Mouse (Mus musculus): Measurements from ENCODE around the gene Gm7324. TPM values are rescaled to one million over a fixed set of nuclear protein-coding genes. Genes with fewer than 3 reads are reported as not detected.

Gene Gm7324
- 0.72 and 1.2 TPM in 2 replicates for polyA plus RNA-seq (2015; fragmentation: Nextera tagmentation; extraction: Ambion mirVana)

DNA sequence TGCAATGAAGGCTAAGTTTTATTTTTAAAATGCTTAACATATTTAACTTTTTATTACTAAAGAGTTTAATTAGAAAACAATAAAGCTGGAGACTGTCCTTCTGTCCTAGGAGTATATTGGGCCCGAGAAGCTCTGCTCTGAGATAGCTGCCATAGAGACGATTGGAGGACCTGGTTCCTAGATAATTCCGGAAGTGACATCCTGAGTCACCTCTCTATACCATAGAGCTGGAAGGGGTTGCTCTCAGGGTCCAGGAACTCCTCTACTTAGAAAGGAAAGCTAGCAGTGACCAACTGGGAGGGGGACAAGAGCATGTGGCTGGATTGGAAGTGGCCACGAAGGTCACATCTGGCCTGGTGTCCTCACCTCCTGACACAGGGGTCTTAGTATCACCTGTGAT is at the start of gene Gm7324:
Gene Gm7324 (plus strand): TSS at position 208 of the 400 bp plus-strand sequence.

DNA sequence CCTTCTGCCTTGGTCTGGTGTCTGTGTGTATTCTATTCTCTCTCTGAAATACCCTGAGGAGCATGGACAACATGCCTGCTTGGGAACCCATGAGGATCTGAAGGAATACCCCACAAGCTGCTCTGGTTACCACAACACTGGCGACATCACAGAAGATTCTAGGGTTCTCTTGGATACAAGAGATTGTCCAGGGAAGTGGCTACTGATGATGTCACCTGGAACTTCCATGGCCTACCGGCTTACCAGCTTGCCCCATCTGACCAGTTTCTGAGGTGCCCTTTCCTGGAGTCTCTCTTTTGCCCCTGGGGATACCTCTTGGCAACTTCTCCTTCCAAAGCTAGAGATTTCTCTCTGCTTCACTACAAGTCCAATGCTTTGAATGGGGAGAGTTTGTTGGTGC is 20.5 kb upstream of the Gm7324 start, which contains the start of gene Gm8165:
Gene Gm8165 (minus strand): TSS at position 101 of the 400 bp plus-strand sequence.

DNA sequence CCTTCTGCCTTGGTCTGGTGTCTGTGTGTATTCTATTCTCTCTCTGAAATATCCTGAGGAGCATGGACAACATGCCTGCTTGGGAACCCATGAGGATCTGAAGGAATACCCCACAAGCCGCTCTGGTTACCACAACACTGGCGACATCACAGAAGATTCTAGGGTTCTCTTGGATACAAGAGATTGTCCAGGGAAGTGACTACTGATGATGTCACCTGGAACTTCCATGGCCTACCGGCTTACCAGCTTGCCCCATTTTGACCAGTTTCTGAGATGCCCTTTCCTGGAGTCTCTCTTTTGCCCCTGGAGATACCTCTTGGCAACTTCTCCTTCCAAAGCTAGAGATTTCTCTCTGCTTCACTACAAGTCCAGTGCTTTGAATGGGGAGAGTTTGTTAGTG is 29.8 kb downstream of the Gm7324 start, which contains the start of gene Gm16506:
Gene Gm16506 (minus strand): TSS at position 101 of the 400 bp plus-strand sequence.

DNA sequence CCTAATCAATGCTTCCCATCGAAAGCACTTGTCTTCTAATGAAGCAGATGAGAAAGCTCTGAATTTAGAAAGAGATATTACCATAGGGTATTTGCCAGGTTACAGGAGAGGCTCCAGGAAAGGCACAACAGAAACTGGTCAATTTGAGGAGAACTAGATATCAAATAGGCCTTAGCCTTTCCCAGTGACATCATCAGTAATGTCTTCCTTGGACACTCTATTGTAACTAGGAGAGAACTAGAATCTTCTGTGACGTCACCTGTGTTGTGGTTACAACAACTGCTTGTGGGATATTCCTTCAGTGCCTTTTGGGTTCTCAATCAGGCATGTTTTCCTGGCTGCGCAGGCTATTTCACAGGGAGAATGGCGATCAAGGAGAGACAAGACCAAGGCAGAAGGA is 49.9 kb downstream of the Gm7324 start, which contains the start of gene Gm6526:
Gene Gm6526 (plus strand): TSS at position 301 of the 400 bp plus-strand sequence.

Other genes with a start within 250 kb of the Gm7324 start
- not detected in 2 replicates for gene Gm5799, start 154.3 kb upstream of the Gm7324 start, polyA plus RNA-seq (2015; fragmentation: Nextera tagmentation; extraction: Ambion mirVana)
- gene Gm17654, start 118.7 kb upstream of the Gm7324 start, polyA plus RNA-seq (2015; fragmentation: Nextera tagmentation; extraction: Ambion mirVana): not detected in 2 replicates
- not detected in 2 replicates for gene Gm10375, start 89.8 kb upstream of the Gm7324 start, polyA plus RNA-seq (2015; fragmentation: Nextera tagmentation; extraction: Ambion mirVana)
- gene Gm8165, start 20.6 kb upstream of the Gm7324 start, polyA plus RNA-seq (2015; fragmentation: Nextera tagmentation; extraction: Ambion mirVana): not detected in 2 replicates
- gene Gm16506, start 29.7 kb downstream of the Gm7324 start, polyA plus RNA-seq (2015; fragmentation: Nextera tagmentation; extraction: Ambion mirVana): not detected in 2 replicates
- gene Gm6526, start 50.0 kb downstream of the Gm7324 start, polyA plus RNA-seq (2015; fragmentation: Nextera tagmentation; extraction: Ambion mirVana): not detected in 2 replicates
- not detected in 2 replicates for gene Gm8180, start 86.9 kb downstream of the Gm7324 start, polyA plus RNA-seq (2015; fragmentation: Nextera tagmentation; extraction: Ambion mirVana)
- gene Ear1, start 177.7 kb downstream of the Gm7324 start, polyA plus RNA-seq (2015; fragmentation: Nextera tagmentation; extraction: Ambion mirVana): not detected in 2 replicates
- not detected in 2 replicates for gene Ear10, start 225.7 kb downstream of the Gm7324 start, polyA plus RNA-seq (2015; fragmentation: Nextera tagmentation; extraction: Ambion mirVana)
- gene Gm8113, start 227.6 kb downstream of the Gm7324 start, polyA plus RNA-seq (2015; fragmentation: Nextera tagmentation; extraction: Ambion mirVana): 2.9 and 3.2 TPM in 2 replicates

All from neural tube, postnatal 0 days (tissue).